Mouse (Mus musculus) olfactory bulb, adult 2 months (tissue): Measurements from ENCODE around the gene Fnbp1l. TPM values are rescaled to one million over a fixed set of nuclear protein-coding genes. Genes with fewer than 3 reads are reported as not detected.

ENCODE experiments used
- H3K27ac ChIP-seq: fragments of 200-500 bp; 2 replicates; pipeline ENCODE4 v1.5.1; 2012; ENCODE audit warnings: low read depth, low read length; ENCODE audit not compliant: insufficient read depth
- H3K4me1 ChIP-seq: fragments of 200-500 bp; 2 replicates; pipeline ENCODE4 v1.6.1; 2012; ENCODE audit warnings: low read length; ENCODE audit not compliant: control insufficient read depth, insufficient read depth
- H3K4me3 ChIP-seq: fragments of 200-500 bp; 2 replicates; pipeline ENCODE4 v1.5.1; 2012; ENCODE audit warnings: mild to moderate bottlenecking, low read depth, low read length, moderate library complexity; ENCODE audit not compliant: insufficient read depth
- CTCF ChIP-seq: fragments of 200-500 bp; IDR thresholded peaks from 2 replicates; pipeline ENCODE4 v1.5.1; 2012; ENCODE audit warnings: low read depth, mild to moderate bottlenecking, low read length, moderate library complexity; ENCODE audit not compliant: insufficient read depth
- POLR2A ChIP-seq: fragments of 200-500 bp; IDR thresholded peaks from 2 replicates; pipeline ENCODE4 v1.6.1; 2012; ENCODE audit warnings: mild to moderate bottlenecking, low read depth, low read length, moderate library complexity; ENCODE audit not compliant: insufficient read depth
- WGBS: fragments of 180-500 bp; shearing (Covaris S2); methylation state at CpG from one replicate; pipeline ENCODE4 v1.1.7; 2018; 5-methylcytosine and 5-hydroxymethylcytosine counted together
- polyA plus RNA-seq: library from polyadenylated mRNA; stranded (reverse); fragments of >200 nt; gene quantifications from 2 replicates; pipeline ENCODE4 v1.2.4, GENCODE M21; 2012; ENCODE audit warnings: low replicate concordance; ENCODE audit not compliant: missing spikeins, insufficient read depth, insufficient read length

Fnbp1l gene
- polyA plus RNA-seq, 1 experiment = 787 TPM

DNA sequence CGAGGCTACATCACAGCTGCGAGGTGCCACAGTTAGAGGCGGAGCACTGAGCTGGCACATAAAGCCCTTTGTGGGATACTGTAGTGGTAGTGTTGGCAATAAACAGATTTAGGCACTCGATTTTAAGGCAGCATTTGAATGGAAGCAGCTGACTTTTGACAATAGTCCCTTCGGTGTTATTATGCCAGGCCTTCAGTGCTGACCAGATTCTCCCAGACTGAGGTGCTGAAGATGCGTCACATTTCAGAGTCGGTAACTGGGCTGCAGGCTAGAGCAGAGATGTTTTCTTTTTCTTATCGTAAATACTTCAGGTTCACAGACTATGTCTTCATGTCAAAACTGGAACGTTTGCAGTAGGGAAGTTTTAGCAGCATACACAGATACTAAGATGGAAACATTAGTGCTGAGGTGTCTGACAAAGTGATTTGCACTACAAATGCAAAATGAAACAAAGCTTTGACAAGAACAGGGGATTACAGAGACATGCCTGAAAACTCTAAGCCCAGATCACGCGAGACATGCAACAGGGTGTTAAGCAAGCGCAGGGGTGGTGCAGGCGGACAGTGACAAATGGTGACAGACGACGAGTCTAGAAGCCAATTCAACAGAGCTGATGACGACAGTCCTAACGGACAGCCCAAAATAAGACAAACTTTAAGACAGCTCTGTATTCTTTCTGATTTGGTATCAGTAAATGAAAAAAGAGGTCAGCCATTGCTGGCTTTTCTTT is 79.4 kb downstream of the Fnbp1l start:
- 64% methylated on average over 17 of the region's 17 CpGs for WGBS
- no peak overlapping the region for H3K27ac ChIP-seq

DNA sequence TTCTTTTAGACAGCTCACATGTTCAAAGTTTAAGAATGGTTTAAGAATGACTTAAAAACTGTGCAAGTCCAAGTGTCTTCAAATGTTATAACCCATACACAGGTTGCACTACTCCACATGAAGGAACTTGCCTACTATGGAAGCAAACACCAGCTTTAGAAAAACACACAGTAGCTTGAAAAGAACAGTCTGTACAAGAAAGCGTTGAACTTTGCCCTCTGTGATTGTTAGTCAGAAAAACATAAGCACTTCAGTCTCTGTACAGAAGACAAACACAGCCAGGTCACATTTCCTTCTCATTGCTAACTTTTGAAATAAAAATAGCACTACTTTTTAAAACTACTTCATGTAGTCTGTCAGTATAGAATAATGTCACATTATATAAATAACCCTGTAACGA is 80.7 kb downstream of the Fnbp1l start:
- WGBS = 90% methylated on average over 2 of the region's 2 CpGs
- Histone ChIP-seq H3K4me1 (no peaks in the 10 kb centered on the region; the same call in 1 of the 2 replicates), H3K27ac (no peak overlapping the region), H3K4me3 (no peak overlapping the region)
- no peak for TF ChIP-seq CTCF

More for the DNA sequence above, 79.4 kb downstream of the Fnbp1l start:
- H3K4me3 ChIP-seq = no peak overlapping the region
- no peak for TF ChIP-seq POLR2A
- TF ChIP-seq CTCF = no peak
- no peaks in the 10 kb centered on the region; the same call in 1 of the 2 replicates for H3K4me1 ChIP-seq

DNA sequence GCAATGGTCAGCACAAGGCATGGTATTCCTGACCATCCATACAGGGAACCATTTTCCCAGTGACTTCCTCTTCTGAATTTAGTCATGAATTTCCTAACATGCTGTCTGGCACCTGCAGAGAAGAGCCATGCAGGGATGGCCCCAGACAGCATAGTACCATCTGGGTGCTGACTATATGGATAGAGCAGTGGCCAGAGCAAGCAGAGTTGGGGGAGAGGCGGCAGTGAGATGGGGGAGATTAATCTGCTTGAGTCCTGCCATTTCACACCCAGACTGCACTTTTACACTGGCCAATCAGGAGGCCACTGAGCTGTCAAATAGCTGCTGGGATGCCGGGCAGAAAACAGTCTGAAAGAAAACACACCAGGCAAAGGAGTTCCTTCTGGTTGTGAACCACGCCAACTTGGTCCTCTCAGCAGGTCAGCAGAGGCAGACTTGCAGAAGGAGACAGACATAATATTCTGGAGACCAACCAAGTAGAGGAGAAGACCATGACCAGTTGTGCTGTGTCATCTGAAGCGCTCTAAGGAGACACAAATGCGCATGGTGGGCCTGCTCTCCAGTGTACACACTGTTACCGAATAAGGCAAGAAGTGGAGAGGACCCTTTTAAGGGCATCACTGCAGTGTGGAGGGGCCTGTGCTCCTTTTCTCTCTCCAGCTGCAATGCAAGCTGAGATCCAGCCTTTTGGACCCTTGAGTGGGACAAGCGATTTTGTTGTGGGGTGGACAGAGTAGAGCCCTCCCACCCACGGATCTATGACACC is 83.4 kb downstream of the Fnbp1l start:
- H3K4me3 ChIP-seq = no peak overlapping the region
- 92% methylated on average over 8 of the region's 8 CpGs for WGBS
- H3K4me1 ChIP-seq = no peaks in the 10 kb centered on the region
- TF ChIP-seq CTCF (no peak), POLR2A (no peak)
- no peak overlapping the region for H3K27ac ChIP-seq

DNA sequence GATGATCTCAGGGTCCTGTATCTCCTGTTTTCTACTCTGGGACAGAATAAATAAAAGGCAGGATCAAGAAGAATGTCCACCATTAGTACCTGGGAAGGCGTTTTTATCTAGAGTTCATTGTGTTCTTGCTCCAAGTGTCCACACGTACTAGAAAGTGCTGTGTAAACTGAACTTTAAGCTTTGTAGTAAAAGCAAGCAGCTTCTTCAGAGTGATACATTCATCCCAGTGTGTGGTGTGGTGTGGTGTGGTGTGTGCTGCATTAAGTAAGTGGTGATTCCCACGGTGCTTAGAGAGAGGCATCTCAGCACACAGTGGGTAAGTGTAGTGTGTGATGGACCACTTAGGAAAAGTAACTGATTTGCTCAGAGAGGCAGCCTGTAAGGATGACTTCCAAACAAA is 91.0 kb downstream of the Fnbp1l start:
- TF ChIP-seq POLR2A = no peak
- TF ChIP-seq CTCF = no peak
- Histone ChIP-seq H3K4me3 (no peak overlapping the region), H3K4me1 (no peaks in the 10 kb centered on the region), H3K27ac (no peak overlapping the region)
- 87% methylated on average over 3 of the region's 3 CpGs for WGBS

DNA sequence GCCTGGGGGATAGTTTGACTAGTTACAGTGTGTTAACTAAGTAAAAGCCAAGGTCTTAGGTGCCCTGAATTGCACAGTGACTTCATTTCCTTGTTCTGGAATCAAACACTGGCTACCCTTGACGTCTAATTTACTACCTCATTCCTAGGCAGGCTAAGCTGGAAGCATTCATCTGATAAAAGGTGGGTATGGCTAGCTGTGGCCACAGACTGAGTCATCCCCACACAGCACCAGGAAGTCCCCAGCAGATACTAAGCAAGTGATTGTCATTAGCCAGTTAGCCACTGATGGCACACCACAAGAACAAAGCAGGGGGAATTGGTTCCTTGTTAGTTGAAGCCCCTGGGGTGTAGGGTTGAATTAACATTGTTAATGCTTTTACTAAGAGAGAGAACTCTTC is 98.2 kb downstream of the Fnbp1l start:
- TF ChIP-seq POLR2A = no peak
- no peak for TF ChIP-seq CTCF
- Histone ChIP-seq H3K4me1 (peaks cover 18% of the 10 kb centered on the region), H3K4me3 (no peak overlapping the region), H3K27ac (no peak overlapping the region)
- 58% methylated on average over 1 of the region's 1 CpGs for WGBS

DNA sequence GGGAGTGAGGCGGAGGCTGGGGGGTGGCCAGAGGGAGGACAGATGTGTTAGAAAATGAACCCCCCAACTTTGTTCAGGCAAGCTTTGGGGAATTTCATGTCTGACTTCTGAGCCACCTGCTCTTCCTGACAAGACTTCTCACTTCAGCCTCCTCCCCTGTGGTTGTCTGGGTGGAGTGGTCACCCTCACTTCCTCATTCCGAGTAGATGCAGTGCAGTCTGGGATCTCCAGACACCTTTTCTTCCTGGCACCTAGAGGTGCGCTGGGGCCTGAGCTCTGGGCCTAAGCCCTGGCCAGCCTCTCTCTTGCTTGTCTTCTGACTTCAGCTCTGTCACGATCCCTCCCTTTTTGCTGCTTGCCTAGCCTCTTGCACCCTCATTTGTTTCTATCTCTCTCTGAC is 98.6 kb downstream of the Fnbp1l start:
- TF ChIP-seq POLR2A (no peak), CTCF (no peak)
- no peak overlapping the region for H3K4me3 ChIP-seq
- H3K4me1 ChIP-seq = peaks cover 18% of the 10 kb centered on the region
- 91% methylated on average over 4 of the region's 4 CpGs for WGBS
- no peak overlapping the region for H3K27ac ChIP-seq

DNA sequence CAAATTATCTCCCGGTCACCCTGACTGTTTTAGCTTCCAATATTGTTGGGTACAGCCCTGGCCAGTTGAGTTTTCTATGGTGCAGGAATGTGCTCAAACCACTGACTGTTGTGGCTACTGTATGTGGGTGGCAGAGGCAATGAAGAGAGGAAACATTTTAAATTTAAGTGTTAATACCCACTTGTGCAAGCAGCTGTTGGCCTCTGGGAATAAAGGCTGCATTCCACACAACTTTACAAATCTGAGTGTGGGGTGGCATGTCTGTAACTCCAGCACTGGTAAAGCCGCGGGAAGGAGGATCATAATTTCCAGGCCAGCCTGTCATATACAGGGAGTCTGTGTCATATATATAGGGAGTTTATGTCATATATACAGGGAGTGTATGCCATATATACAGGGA is 99.2 kb downstream of the Fnbp1l start:
- no peak overlapping the region for H3K27ac ChIP-seq
- H3K4me1 ChIP-seq = peaks cover 18% of the 10 kb centered on the region
- 76% methylated on average over 3 of the region's 3 CpGs for WGBS
- H3K4me3 ChIP-seq = no peak overlapping the region
- TF ChIP-seq CTCF (no peak), POLR2A (no peak)

DNA sequence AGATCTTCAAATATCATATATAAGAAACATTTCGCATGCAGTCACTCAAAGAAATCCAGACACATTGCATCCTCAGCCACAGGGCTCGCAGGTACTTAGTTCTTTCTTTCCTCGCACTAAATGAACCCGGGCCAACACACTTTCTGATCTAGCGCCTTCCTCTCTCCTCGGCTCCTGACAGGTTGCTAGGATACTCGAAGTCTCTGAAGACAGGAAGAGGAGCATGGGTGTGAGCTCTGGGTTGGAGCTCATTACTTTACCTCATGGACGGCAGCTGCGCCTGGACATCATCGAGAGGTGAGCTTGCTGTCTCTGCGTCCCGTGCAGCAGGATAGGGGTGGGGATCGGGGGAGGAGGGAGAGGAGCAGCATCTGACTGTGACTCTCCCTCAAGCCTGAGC is 100.4 kb downstream of the Fnbp1l start:
- Histone ChIP-seq H3K4me1 (peaks cover 18% of the 10 kb centered on the region), H3K27ac (no peak overlapping the region), H3K4me3 (no peak overlapping the region)
- WGBS = 56% methylated on average over 13 of the region's 13 CpGs
- TF ChIP-seq CTCF (no peak), POLR2A (no peak)

DNA sequence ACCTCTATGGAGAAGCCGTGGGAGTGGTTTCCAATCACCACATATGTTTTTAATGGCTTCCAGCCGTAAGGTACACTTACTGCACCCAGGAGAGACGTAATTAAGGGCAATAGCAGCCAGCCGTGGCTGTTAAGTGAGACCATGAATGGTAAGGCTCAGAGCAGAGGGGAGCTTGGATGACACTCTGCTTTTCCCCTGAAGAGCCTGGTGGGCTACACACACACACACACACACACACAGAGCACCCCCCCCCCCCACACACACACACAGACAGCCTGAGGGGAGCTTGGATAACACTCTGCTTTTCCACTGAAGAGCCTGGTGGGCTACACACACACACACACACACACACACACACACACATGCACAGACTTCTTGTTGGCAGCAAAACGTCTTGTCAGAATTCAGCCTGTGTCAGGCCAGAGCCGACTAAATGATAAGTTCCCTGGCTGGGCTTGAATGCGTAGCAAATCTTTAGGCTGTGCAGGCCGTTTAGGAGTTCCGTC is 101.2 kb downstream of the Fnbp1l start:
- Histone ChIP-seq H3K27ac (no peak overlapping the region), H3K4me1 (peaks cover 18% of the 10 kb centered on the region), H3K4me3 (no peak overlapping the region)
- TF ChIP-seq POLR2A = no peak
- no peak for TF ChIP-seq CTCF
- 51% methylated on average over 9 of the region's 9 CpGs for WGBS

DNA sequence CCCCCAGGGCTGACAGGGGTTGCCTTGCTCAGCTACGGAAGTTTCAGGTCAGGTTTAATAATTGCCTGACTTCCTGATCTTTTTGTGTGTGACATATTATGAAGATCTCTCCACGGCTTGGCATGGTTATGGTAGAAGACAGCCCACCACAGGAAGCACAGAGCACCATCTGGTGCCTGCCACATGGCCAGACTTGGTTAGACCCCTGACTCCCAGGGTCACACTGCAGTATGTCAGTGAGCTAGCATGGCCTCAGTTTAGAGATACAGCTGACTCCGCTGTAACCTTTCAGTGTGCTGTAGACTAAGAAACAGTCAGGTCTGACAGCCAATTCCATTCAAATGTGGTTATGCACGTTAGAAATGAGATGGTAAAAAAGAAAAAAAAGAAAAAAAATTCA is 101.8 kb downstream of the Fnbp1l start:
- Histone ChIP-seq H3K27ac (no peak overlapping the region), H3K4me3 (no peak overlapping the region), H3K4me1 (peaks cover 18% of the 10 kb centered on the region)
- 61% methylated on average over 4 of the region's 4 CpGs for WGBS
- TF ChIP-seq POLR2A (no peak), CTCF (no peak)
